Mouse (Mus musculus) CH12.LX (cell line): Measurements from ENCODE around the gene Pias1. TPM values are rescaled to one million over a fixed set of nuclear protein-coding genes. Genes with fewer than 3 reads are reported as not detected.

Experiments used
- DNase-seq: peaks from one replicate; pipeline ENCODE4 v3.0.0-alpha.2; 2013; ENCODE audit errors: extremely low read depth
- H3K27ac ChIP-seq: 2 replicates; pipeline ENCODE4 v1.5.1; 2012; ENCODE audit warnings: low read depth, mild to moderate bottlenecking, control low read depth, moderate library complexity; ENCODE audit not compliant: insufficient read depth
- H3K27me3 ChIP-seq: replicated peaks from 2 replicates; pipeline ENCODE3; 2012; ENCODE audit warnings: inconsistent platforms
- H3K36me3 ChIP-seq, 2 experiments: replicated peaks in 1 of 2; 2 replicates each; pipeline versions ENCODE3 to v1.6.1; 2012; ENCODE audit warnings: inconsistent platforms in 1 of 2, low read length in 1 of 2, mild to moderate bottlenecking in 1 of 2, mixed read lengths in 1 of 2, moderate library complexity in 1 of 2; ENCODE audit not compliant: control insufficient read depth in 1 of 2, insufficient read depth in 1 of 2
- H3K4me1 ChIP-seq, 2 experiments: 2 replicates each; pipeline ENCODE4 v1.6.1; 2012; ENCODE audit warnings: inconsistent platforms in 1 of 2, moderate library complexity in 1 of 2; ENCODE audit not compliant: insufficient read depth in 2 of 2, control insufficient read depth in 1 of 2
- H3K4me2 ChIP-seq: 2 replicates; pipeline ENCODE4 v1.6.1; 2012; ENCODE audit warnings: low read depth, mild to moderate bottlenecking, control low read depth; ENCODE audit not compliant: poor library complexity, insufficient read depth, severe bottlenecking
- H3K4me3 ChIP-seq, 3 experiments: fragments of 150-350 bp in 1 of 3; sonication (generic) in 1 of 3; replicated peaks in 1 of 3; 2 replicates each; pipeline versions ENCODE3 to v1.5.1; 2011 to 2012; ENCODE audit warnings: low read depth in 2 of 3, low read length in 2 of 3, mild to moderate bottlenecking in 2 of 3, moderate library complexity in 2 of 3, control low read depth in 1 of 3, improper control_type of control experiment in 1 of 3, inconsistent platforms in 1 of 3, mixed read lengths in 1 of 3; ENCODE audit not compliant: poor library complexity in 1 of 3
- H3K79me2 ChIP-seq: replicated peaks from 2 replicates; pipeline ENCODE4 v1.6.1; 2012; ENCODE audit warnings: mild to moderate bottlenecking, moderate library complexity; ENCODE audit not compliant: control insufficient read depth, poor library complexity, insufficient read depth, severe bottlenecking; ENCODE audit errors: extremely low read depth
- H3K9ac ChIP-seq: 2 replicates; pipeline ENCODE4 v1.6.1; 2012; ENCODE audit warnings: low read depth, mild to moderate bottlenecking, control low read depth, moderate library complexity; ENCODE audit not compliant: insufficient read depth
- H3K9me3 ChIP-seq: replicated peaks from 2 replicates; pipeline ENCODE3; 2012; ENCODE audit warnings: low read length, inconsistent platforms, mixed read lengths
- CTCF ChIP-seq, 2 experiments: IDR thresholded peaks in 1 of 2; conservative IDR thresholded peaks in 1 of 2; 2 replicates each; pipeline ENCODE4 v1.5.1; 2011 to 2012; ENCODE audit warnings: low read depth in 2 of 2, low read length in 2 of 2, improper control_type of control experiment in 1 of 2, inconsistent platforms in 1 of 2, mild to moderate bottlenecking in 1 of 2, moderate library complexity in 1 of 2
- E2F4 ChIP-seq: IDR thresholded peaks from 2 replicates; pipeline ENCODE4 v1.6.1; 2011; ENCODE audit warnings: low read depth, low read length, improper control_type of control experiment; ENCODE audit not compliant: insufficient replicate concordance
- ETS1 ChIP-seq: conservative IDR thresholded peaks from 2 replicates; pipeline ENCODE4 v1.6.1; 2012; ENCODE audit warnings: low read depth, mild to moderate bottlenecking, inconsistent platforms, low read length, improper control_type of control experiment, moderate library complexity
- IRF4 ChIP-seq: IDR thresholded peaks from 2 replicates; pipeline ENCODE4 v1.6.1; 2014; ENCODE audit warnings: low read depth, mild to moderate bottlenecking, inconsistent platforms, low read length, improper control_type of control experiment
- JUN ChIP-seq: IDR thresholded peaks from 2 replicates; pipeline ENCODE4 v1.6.1; 2011; ENCODE audit warnings: low read depth, mild to moderate bottlenecking, low read length, improper control_type of control experiment, moderate library complexity; ENCODE audit not compliant: insufficient read depth
- MXI1 ChIP-seq: IDR thresholded peaks from 2 replicates; pipeline ENCODE4 v1.6.1; 2011; ENCODE audit warnings: mild to moderate bottlenecking, low read depth, low read length, improper control_type of control experiment
- MYC ChIP-seq: IDR thresholded peaks from 2 replicates; pipeline ENCODE4 v1.6.1; 2011; ENCODE audit warnings: low read depth, mild to moderate bottlenecking, improper control_type of control experiment, low read length
- NELFE ChIP-seq: IDR thresholded peaks from 2 replicates; pipeline ENCODE4 v1.6.1; 2011; ENCODE audit warnings: low read depth, low read length, improper control_type of control experiment
- POLR2A ChIP-seq: IDR thresholded peaks from 2 replicates; pipeline ENCODE4 v1.6.1; 2011; ENCODE audit warnings: low read depth, mild to moderate bottlenecking, improper control_type of control experiment, low read length
- POLR2AphosphoS2 ChIP-seq: IDR thresholded peaks from 2 replicates; pipeline ENCODE4 v1.6.1; 2011; ENCODE audit warnings: low read depth, low read length, improper control_type of control experiment
- RAD21 ChIP-seq: IDR thresholded peaks from 2 replicates; pipeline ENCODE4 v1.6.1; 2011; ENCODE audit warnings: low read depth, mild to moderate bottlenecking, low read length, improper control_type of control experiment, moderate library complexity
- RCOR1 ChIP-seq: conservative IDR thresholded peaks from 2 replicates; pipeline ENCODE4 v1.6.1; 2012; ENCODE audit warnings: low read depth, mild to moderate bottlenecking, inconsistent platforms, low read length, improper control_type of control experiment
- SMC3 ChIP-seq: IDR thresholded peaks from 2 replicates; pipeline ENCODE4 v1.6.1; 2011; ENCODE audit warnings: low read depth, low read length, improper control_type of control experiment
- USF1 ChIP-seq: IDR thresholded peaks from 2 replicates; pipeline ENCODE4 v1.6.1; 2014; ENCODE audit warnings: low read depth, mild to moderate bottlenecking, inconsistent platforms, low read length, improper control_type of control experiment
- USF2 ChIP-seq: conservative IDR thresholded peaks from 2 replicates; pipeline ENCODE4 v1.6.1; 2011; ENCODE audit warnings: low read depth, low read length, improper control_type of control experiment
- ZKSCAN1 ChIP-seq: IDR thresholded peaks from 2 replicates; pipeline ENCODE4 v1.6.1; 2012; ENCODE audit warnings: low read depth, inconsistent platforms, low read length, improper control_type of control experiment, borderline replicate concordance
- ZMIZ1 ChIP-seq: IDR thresholded peaks from 2 replicates; pipeline ENCODE4 v1.6.1; 2012; ENCODE audit warnings: low read depth, mild to moderate bottlenecking, inconsistent platforms, low read length, improper control_type of control experiment
- ZNF384 ChIP-seq: IDR thresholded peaks from 2 replicates; pipeline ENCODE4 v1.6.1; 2012; ENCODE audit warnings: low read depth, low read length, improper control_type of control experiment, inconsistent platforms
- dilution Hi-C: fragments of 300-500 bp; cut with MboI; formaldehyde crosslinking; loops from 2 replicates; pipeline ENCODE4 v1.14.3; 2020; ENCODE audit warnings: low sequenced_read_pairs; ENCODE audit not compliant: extremely low pct_unique_long_range_greater_than_20kb, extremely low pct_ligation_motif_present
- in situ Hi-C: fragments of 300-500 bp; cut with MboI; formaldehyde crosslinking; loops from 3 replicates; pipeline ENCODE4 v1.14.3; 2019; ENCODE audit warnings: low sequenced_read_pairs, low pct_ligation_motif_present, low pct_unique_long_range_greater_than_20kb, mixed read lengths
- polyA plus RNA-seq: library from polyadenylated mRNA; unstranded; fragments of >175 nt; gene quantifications from 2 replicates; pipeline ENCODE4 v1.2.1, GENCODE M21; 2012; ENCODE audit warnings: low read depth; ENCODE audit not compliant: insufficient read length
- total RNA-seq, 2 experiments: library from RNA; depleted of rRNA; stranded (reverse); fragments of 300-350 nt in 1 of 2; fragments of >200 nt in 1 of 2; gene quantifications; 2 replicates each; pipeline ENCODE4 v1.2.3; 2012 to 2014

Pias1 gene
- total and polyA plus RNA-seq, 3 experiments = 8.0 to 22.7 (median 11.9) TPM

GRCm38 (mm10) chr9:62975830-62976229 lies 11.9 kb downstream of the Pias1 start:
- in situ Hi-C loops = loop anchor here (10.0 kb wide), 1 partner anchor 139 kb away; no protein-coding TSS in a partner anchor
- H3K4me1 ChIP-seq = peaks cover 9 to 58% of the 10 kb centered on the region in 2 experiments; a peak in 3 of 4 replicates
- H3K4me2 ChIP-seq = no peak overlapping the region
- H3K27ac ChIP-seq = no peak overlapping the region
- peaks cover 0 to 3% of the 10 kb centered on the region in 2 experiments for H3K36me3 ChIP-seq
- no peak overlapping the region for H3K9ac ChIP-seq
- H3K79me2 ChIP-seq = peaks cover 67% of the 10 kb centered on the region
- dilution Hi-C loops = no loop called here
- no peak overlapping the region for H3K4me3 ChIP-seq
- DNase-seq = no peak
- H3K9me3 ChIP-seq = no peaks in the 10 kb centered on the region
- TF ChIP-seq MYC (no peak), USF2 (no peak), ZMIZ1 (no peak), RCOR1 (no peak), POLR2A (no peak), ETS1 (no peak), E2F4 (no peak), SMC3 (no peak), JUN (no peak), ZNF384 (no peak), MXI1 (no peak), ZKSCAN1 (no peak), POLR2AphosphoS2 (no peak)
- no peaks in the 10 kb centered on the region for H3K27me3 ChIP-seq

GRCm38 (mm10) chr9:62974439-62974838 lies 13.3 kb downstream of the Pias1 start:
- no peak overlapping the region for H3K4me3 ChIP-seq
- dilution Hi-C loops = no loop called here
- H3K27ac ChIP-seq = no peak overlapping the region
- no peaks in the 10 kb centered on the region for H3K9me3 ChIP-seq
- TF ChIP-seq SMC3 (peak; percentile 51), RAD21 (peak; percentile 60), ZNF384 (no peak), ZMIZ1 (no peak), IRF4 (no peak), CTCF (conservative IDR thresholded peaks at IDR 0.05 in 1 of 2, IDR thresholded peaks at IDR 0.05 in 1 of 2; ENCODE audit: low read depth in 2 of 2, low read length in 2 of 2) (peak in 1 of 2 experiments; percentile 67; a peak in 2 of 4 replicates), USF1 (no peak), NELFE (no peak)
- no peaks in the 10 kb centered on the region for H3K27me3 ChIP-seq
- H3K4me2 ChIP-seq = no peak overlapping the region
- DNase-seq = peak; percentile 37
- peaks cover 68% of the 10 kb centered on the region for H3K79me2 ChIP-seq
- H3K4me1 ChIP-seq = peaks cover 15 to 70% of the 10 kb centered on the region in 2 experiments; a peak in 3 of 4 replicates
- H3K9ac ChIP-seq = no peak overlapping the region
- in situ Hi-C loops = loop anchor here (10.0 kb wide), 1 partner anchor 140 kb away; no protein-coding TSS in a partner anchor
- peaks cover 0 to 3% of the 10 kb centered on the region in 2 experiments for H3K36me3 ChIP-seq
